Mouse (Mus musculus) lung, adult 2 months (tissue): ENCODE measurements at regions not wholly inside any gene's neighbourhood (a gene's known extent, or its start where the extent isn't known, plus 50 kb on each side); places are given as distances from the start of the nearest gene placed in this dataset.

ENCODE experiments used
- CTCF ChIP-seq: fragments of 200-500 bp; IDR thresholded peaks from 2 replicates; pipeline ENCODE4 v1.5.1; 2011; ENCODE audit warnings: mild to moderate bottlenecking, low read length, control low read depth; ENCODE audit not compliant: insufficient read depth
- POLR2A ChIP-seq: fragments of 200-500 bp; IDR thresholded peaks from 2 replicates; pipeline ENCODE4 v1.6.1; 2011; ENCODE audit warnings: low read depth, mild to moderate bottlenecking, control low read depth, low read length, borderline replicate concordance; ENCODE audit errors: extremely low read depth

- TF ChIP-seq CTCF (no peak), POLR2A (no peak)
Measured at GRCm38 (mm10) chr15:62264183-62264582, 1341.4 kb upstream of the A1bg start.
